Mouse (Mus musculus) forebrain, embryonic 11.5 days (tissue): ENCODE measurements at regions not wholly inside any gene's neighbourhood (a gene's known extent, or its start where the extent isn't known, plus 50 kb on each side); places are given as distances from the start of the nearest gene placed in this dataset.

Experiments
- ATAC-seq: fragments of 200-750 bp; cut with Nextera tagmentation; replicated peaks from 2 replicates; pipeline ENCODE4 v1.8.0; 2017; ENCODE audit warnings: moderate TSS enrichment; ENCODE audit not compliant: low FRiP score
- DNase-seq: peaks from one replicate; pipeline ENCODE4 v3.0.0-alpha.2; 2017; ENCODE audit warnings: low spot score
- H3K27ac ChIP-seq: fragments of 300-500 bp; sonication (generic); 2 replicates; pipeline ENCODE4 v1.5.1; 2014; ENCODE audit warnings: low read depth, low read length
- H3K27me3 ChIP-seq: fragments of 300-500 bp; sonication (generic); 2 replicates; pipeline ENCODE4 v1.6.1; 2014; ENCODE audit warnings: mild to moderate bottlenecking, low read length, mixed read lengths; ENCODE audit not compliant: control insufficient read depth, insufficient read depth
- H3K36me3 ChIP-seq: fragments of 300-500 bp; sonication (generic); 2 replicates; pipeline ENCODE4 v1.6.1; 2014; ENCODE audit warnings: mild to moderate bottlenecking, low read length, moderate library complexity, mixed read lengths; ENCODE audit not compliant: control insufficient read depth, insufficient read depth
- H3K4me1 ChIP-seq: fragments of 300-500 bp; sonication (generic); replicated peaks from 2 replicates; pipeline ENCODE4 v1.6.1; 2014; ENCODE audit warnings: low read length, mixed read lengths; ENCODE audit not compliant: control insufficient read depth, insufficient read depth
- H3K4me2 ChIP-seq: fragments of 300-500 bp; sonication (generic); 2 replicates; pipeline ENCODE4 v1.6.1; 2014; ENCODE audit warnings: low read depth, mild to moderate bottlenecking, low read length, moderate library complexity, mixed read lengths; ENCODE audit not compliant: severe bottlenecking
- H3K4me3 ChIP-seq: fragments of 300-500 bp; sonication (generic); 2 replicates; pipeline ENCODE4 v1.5.1; 2014; ENCODE audit warnings: low read depth, low read length
- H3K9ac ChIP-seq: fragments of 300-500 bp; sonication (generic); 2 replicates; pipeline ENCODE4 v1.6.1; 2014; ENCODE audit warnings: low read length
- H3K9me3 ChIP-seq: fragments of 300-500 bp; sonication (generic); 2 replicates; pipeline ENCODE4 v1.6.1; 2016; ENCODE audit warnings: low read length, mixed read lengths; ENCODE audit not compliant: control insufficient read depth
- WGBS: fragments of 180-500 bp; shearing (Covaris S2); extraction: QIAGEN DNeasy Blood & Tissue Kit; methylation state at CpG from one replicate; pipeline ENCODE4 v1.1.7; 2014; 5-methylcytosine and 5-hydroxymethylcytosine counted together

GRCm38 (mm10) chr16:27586307-27586706 lies 197.6 kb downstream of the Ccdc50 start:
- H3K4me3 ChIP-seq = no peak overlapping the region
- ATAC-seq (no peak), DNase-seq (peak; percentile 46)
- H3K4me1 ChIP-seq = no peaks in the 10 kb centered on the region
- H3K9ac ChIP-seq = no peak overlapping the region
- no peaks in the 10 kb centered on the region for H3K27me3 ChIP-seq
- WGBS = 64% methylated on average over 7 of the region's 7 CpGs
- H3K27ac ChIP-seq = no peak overlapping the region
- no peak overlapping the region for H3K4me2 ChIP-seq
- no peaks in the 10 kb centered on the region for H3K9me3 ChIP-seq
- H3K36me3 ChIP-seq = no peaks in the 10 kb centered on the region

GRCm38 (mm10) chr16:27609366-27609765 lies 220.7 kb downstream of the Ccdc50 start:
- H3K4me2 ChIP-seq = no peak overlapping the region
- no peak for ATAC-seq
- H3K9me3 ChIP-seq = no peaks in the 10 kb centered on the region

GRCm38 (mm10) chr16:27641306-27641705 lies 252.6 kb downstream of the Ccdc50 start:
- Histone ChIP-seq H3K9me3 (no peaks in the 10 kb centered on the region), H3K4me2 (no peak overlapping the region), H3K27ac (no peak overlapping the region), H3K4me3 (no peak overlapping the region), H3K4me1 (no peaks in the 10 kb centered on the region), H3K36me3 (no peaks in the 10 kb centered on the region), H3K9ac (no peak overlapping the region), H3K27me3 (no peaks in the 10 kb centered on the region)
- WGBS = 77% methylated on average over 2 of the region's 2 CpGs
- DNase-seq = no peak
- ATAC-seq = no peak

More at GRCm38 (mm10) chr16:27609366-27609765, 220.7 kb downstream of the Ccdc50 start:
- Histone ChIP-seq H3K9ac (no peak overlapping the region), H3K36me3 (no peaks in the 10 kb centered on the region), H3K27ac (no peak overlapping the region), H3K27me3 (no peaks in the 10 kb centered on the region), H3K4me1 (no peaks in the 10 kb centered on the region), H3K4me3 (no peak overlapping the region)
- DNase-seq = no peak
- 90% methylated on average over 3 of the region's 3 CpGs for WGBS

GRCm38 (mm10) chr16:27678275-27678674 lies 289.6 kb downstream of the Ccdc50 start:
- WGBS = 59% methylated on average over 2 of the region's 2 CpGs

GRCm38 (mm10) chr16:27682926-27683325 lies 294.3 kb downstream of the Ccdc50 start:
- Histone ChIP-seq H3K36me3 (no peaks in the 10 kb centered on the region), H3K9ac (no peak overlapping the region), H3K4me2 (no peak overlapping the region), H3K4me1 (no peaks in the 10 kb centered on the region), H3K4me3 (no peak overlapping the region), H3K27ac (no peak overlapping the region), H3K27me3 (no peaks in the 10 kb centered on the region), H3K9me3 (no peaks in the 10 kb centered on the region)
- ATAC-seq (no peak), DNase-seq (no peak)
- WGBS = 85% methylated on average over 3 of the region's 3 CpGs

More at GRCm38 (mm10) chr16:27678275-27678674, 289.6 kb downstream of the Ccdc50 start:
- H3K27ac ChIP-seq = no peak overlapping the region
- DNase-seq (no peak), ATAC-seq (no peak)
- no peaks in the 10 kb centered on the region for H3K4me1 ChIP-seq
- no peak overlapping the region for H3K4me2 ChIP-seq
- H3K36me3 ChIP-seq = no peaks in the 10 kb centered on the region
- H3K4me3 ChIP-seq = no peak overlapping the region
- H3K27me3 ChIP-seq = no peaks in the 10 kb centered on the region
- H3K9ac ChIP-seq = no peak overlapping the region
- H3K9me3 ChIP-seq = no peaks in the 10 kb centered on the region

GRCm38 (mm10) chr16:27683826-27684225 lies 295.2 kb downstream of the Ccdc50 start:
- Histone ChIP-seq H3K27me3 (no peaks in the 10 kb centered on the region), H3K9ac (no peak overlapping the region), H3K4me2 (no peak overlapping the region), H3K9me3 (no peaks in the 10 kb centered on the region), H3K27ac (no peak overlapping the region), H3K4me1 (no peaks in the 10 kb centered on the region), H3K4me3 (no peak overlapping the region), H3K36me3 (no peaks in the 10 kb centered on the region)
- ATAC-seq = no peak
- WGBS = 78% methylated on average over 3 of the region's 3 CpGs
- no peak for DNase-seq

- Histone ChIP-seq H3K36me3 (no peaks in the 10 kb centered on the region), H3K9me3 (no peaks in the 10 kb centered on the region), H3K4me1 (no peaks in the 10 kb centered on the region), H3K4me2 (no peak overlapping the region), H3K27ac (no peak overlapping the region), H3K4me3 (no peak overlapping the region), H3K9ac (no peak overlapping the region), H3K27me3 (no peaks in the 10 kb centered on the region)
- DNase-seq (no peak), ATAC-seq (no peak)
- 77% methylated on average over 5 of the region's 5 CpGs for WGBS
Observed at GRCm38 (mm10) chr16:27709946-27710345, 321.3 kb downstream of the Ccdc50 start.

- no peak overlapping the region for H3K4me2 ChIP-seq
- WGBS = 89% methylated on average over 2 of the region's 2 CpGs
- H3K4me3 ChIP-seq = no peak overlapping the region
- no peaks in the 10 kb centered on the region for H3K27me3 ChIP-seq
- no peaks in the 10 kb centered on the region for H3K4me1 ChIP-seq
- H3K9me3 ChIP-seq = no peaks in the 10 kb centered on the region
- no peak overlapping the region for H3K9ac ChIP-seq
- no peak for ATAC-seq
- no peak for DNase-seq
- H3K27ac ChIP-seq = no peak overlapping the region
- no peaks in the 10 kb centered on the region for H3K36me3 ChIP-seq
Observed at GRCm38 (mm10) chr16:27723445-27723844, 334.8 kb downstream of the Ccdc50 start.
